ENCODE assay signal across 9 mouse cellular contexts in the genomic region with DNA sequence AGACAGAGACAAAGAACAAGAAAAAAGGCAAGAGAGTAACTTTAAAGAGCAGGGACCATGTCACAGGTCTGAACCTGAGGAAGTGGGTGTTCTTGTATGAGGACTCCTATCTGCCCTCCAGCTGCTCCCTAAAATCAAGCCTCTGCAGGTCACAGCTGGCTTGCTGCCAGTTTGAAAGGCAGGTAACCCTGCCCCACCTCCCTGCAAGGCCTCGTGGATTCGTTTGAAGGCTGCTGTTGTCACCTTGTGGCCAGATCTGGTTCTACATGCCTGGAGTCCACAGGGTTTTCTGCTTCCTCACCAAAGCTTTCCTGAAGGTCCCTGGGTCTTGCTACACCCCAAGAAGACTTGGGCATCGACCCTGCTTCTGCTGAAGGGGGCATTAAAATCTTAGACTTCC. TPM values are rescaled to one million over a fixed set of nuclear protein-coding genes. Genes with fewer than 3 reads are reported as not detected.
DNase-seq lines count a peak whose midpoint lies in the region; ATAC-seq and TF ChIP-seq lines count a peak whose summit lies in the region.
"Had no signal": no experiment of that assay in that cellular context is flagged by ENCODE, and none has a peak within 500 bp of the region (broad histone marks: within the 10 kb centered on the region; RNA-seq: fewer than 3 reads in every experiment).

No protein-coding gene starts in this region.

- H3K36me3 ChIP-seq in liver, embryonic 12.5 days: no peaks in the 10 kb centered on the region
- no peaks in the 10 kb centered on the region for H3K36me3 ChIP-seq in intestine, embryonic 15.5 days
- H3K36me3 ChIP-seq in lung, embryonic 14.5 days (ENCODE audit: insufficient read depth): no peaks in the 10 kb centered on the region
- no peaks in the 10 kb centered on the region for H3K36me3 ChIP-seq in testis, adult 2 months (ENCODE audit: control insufficient read depth, insufficient read depth, low read length)
- H3K36me3 ChIP-seq: heart, embryonic 15.5 days had no signal

- no peak overlapping the region for H3K27ac ChIP-seq in liver, embryonic 12.5 days
- no peak overlapping the region for H3K27ac ChIP-seq in intestine, embryonic 15.5 days
- no peak overlapping the region for H3K27ac ChIP-seq in lung, embryonic 14.5 days (ENCODE audit: low read depth)
- no peak overlapping the region for H3K27ac ChIP-seq in testis, adult 2 months (ENCODE audit: control insufficient read depth, insufficient read depth, low read depth, low read length)
- H3K27ac ChIP-seq: heart, embryonic 15.5 days had no signal

- no peaks in the 10 kb centered on the region for H3K4me1 ChIP-seq in liver, embryonic 12.5 days
- no peaks in the 10 kb centered on the region for H3K4me1 ChIP-seq in intestine, embryonic 15.5 days (replicated peaks)
- H3K4me1 ChIP-seq in lung, embryonic 14.5 days (ENCODE audit: insufficient read depth): no peaks in the 10 kb centered on the region
- H3K4me1 ChIP-seq in testis, adult 2 months (ENCODE audit: control insufficient read depth, insufficient read depth, low read length): peaks cover 2% of the 10 kb centered on the region; the same call in 1 of the 2 replicates
- H3K4me1 ChIP-seq: heart, embryonic 15.5 days had no signal

- H3K4me2 ChIP-seq in liver, embryonic 12.5 days: no peak overlapping the region
- no peak overlapping the region for H3K4me2 ChIP-seq in intestine, embryonic 15.5 days (replicated peaks)
- H3K4me2 ChIP-seq in lung, embryonic 14.5 days: no peak overlapping the region
- H3K4me2 ChIP-seq: heart, embryonic 15.5 days had no signal

- WGBS in liver, embryonic 12.5 days (ENCODE audit: insufficient replicate concordance): 4% methylated on average over 3 of the region's 3 CpGs
- WGBS in intestine, embryonic 15.5 days: 8% methylated on average over 3 of the region's 3 CpGs
- WGBS in lung, embryonic 14.5 days: 4% methylated on average over 3 of the region's 3 CpGs

- peak; percentile 26 for DNase-seq in liver
- peak; percentile 17 for DNase-seq in T-cell, adult 2 months (ENCODE audit: low spot score)
- peak; percentile 35 to 39 for DNase-seq in cerebellum, postnatal 10 days
- peak; percentile 62 for DNase-seq in lung, embryonic 14.5 days
- no peak for DNase-seq in right cerebral cortex, postnatal 25 days

- no peak for TF ChIP-seq POLR2A in testis, adult 2 months (IDR thresholded peaks at IDR 0.05; ENCODE audit: control insufficient read depth, low read depth, low read length)

- no peak overlapping the region for H3K9ac ChIP-seq in liver, embryonic 12.5 days
- no peak overlapping the region for H3K9ac ChIP-seq in intestine, embryonic 15.5 days
- H3K9ac ChIP-seq in lung, embryonic 14.5 days: no peak overlapping the region
- H3K9ac ChIP-seq: heart, embryonic 15.5 days had no signal

- H3K4me3 ChIP-seq in liver, embryonic 12.5 days: no peak overlapping the region
- no peak overlapping the region for H3K4me3 ChIP-seq in intestine, embryonic 15.5 days (replicated peaks)
- no peak overlapping the region for H3K4me3 ChIP-seq in lung, embryonic 14.5 days (ENCODE audit: low read depth, low read length)
- H3K4me3 ChIP-seq in testis, adult 2 months (ENCODE audit: control insufficient read depth, low read depth, low read length): no peak overlapping the region
- H3K4me3 ChIP-seq: heart, embryonic 15.5 days had no signal

- no peaks in the 10 kb centered on the region for H3K27me3 ChIP-seq in liver, embryonic 12.5 days (replicated peaks)
- no peaks in the 10 kb centered on the region for H3K27me3 ChIP-seq in intestine, embryonic 15.5 days (replicated peaks)
- no peaks in the 10 kb centered on the region for H3K27me3 ChIP-seq in lung, embryonic 14.5 days (ENCODE audit: insufficient read depth, low read length)
- no peaks in the 10 kb centered on the region for H3K27me3 ChIP-seq in testis, adult 2 months (ENCODE audit: control insufficient read depth, insufficient read depth, low read length)
- H3K27me3 ChIP-seq: heart, embryonic 15.5 days had no signal

- peak; percentile 72 for TF ChIP-seq CTCF in lung, embryonic 14.5 days (IDR thresholded peaks at IDR 0.05; ENCODE audit: low read depth)
- TF ChIP-seq CTCF in testis, adult 2 months (IDR thresholded peaks at IDR 0.05; ENCODE audit: control insufficient read depth, insufficient read depth, insufficient replicate concordance, low read depth, low read length): peak; percentile 48; the same call in 1 of the 2 replicates

- no peak for ATAC-seq in liver, embryonic 12.5 days
- ATAC-seq in intestine, embryonic 15.5 days: peak; percentile 49; the same call in 1 of the 2 replicates
- no peak for ATAC-seq in lung, embryonic 14.5 days (ENCODE audit: insufficient read depth)

- no peaks in the 10 kb centered on the region for H3K9me3 ChIP-seq in liver, embryonic 12.5 days (replicated peaks)
- H3K9me3 ChIP-seq in intestine, embryonic 15.5 days: no peaks in the 10 kb centered on the region
- H3K9me3 ChIP-seq in lung, embryonic 14.5 days (ENCODE audit: low read depth, low read length): no peaks in the 10 kb centered on the region
- H3K9me3 ChIP-seq: heart, embryonic 15.5 days had no signal

RNA-seq across cellular contexts. Expression of gene Map1s, which starts 58.4 kb away (rescaled TPM):
- 28.4 and 30.9 TPM in 2 replicates for polyA plus RNA-seq in liver, embryonic 12.5 days (2016; fragmentation: Nextera tagmentation; extraction: Ambion mirVana)
- 36.7 and 38.6 TPM in 2 replicates for polyA plus RNA-seq in intestine, embryonic 15.5 days (2015; fragmentation: Nextera tagmentation; extraction: Ambion mirVana)
- polyA plus RNA-seq in lung, embryonic 14.5 days (2014; fragmentation: Nextera tagmentation; extraction: Ambion mirVana): 53.3 and 54.4 TPM in 2 replicates
- 18.3 and 18.5 TPM in 2 replicates for polyA plus RNA-seq in testis, adult 2 months (2012; rRNA removed)
